Mouse (Mus musculus) midbrain, embryonic 15.5 days (tissue): ENCODE data around the gene Tbx3. TPM values are rescaled to one million over a fixed set of nuclear protein-coding genes. Genes with fewer than 3 reads are reported as not detected.

Experiments
- ATAC-seq: fragments of 200-750 bp; cut with Nextera tagmentation; replicated peaks from 2 replicates; pipeline ENCODE4 v1.8.0; 2017; ENCODE audit warnings: moderate TSS enrichment
- H3K27ac ChIP-seq: fragments of 300-500 bp; sonication (generic); 2 replicates; pipeline ENCODE4 v1.5.1; 2015; ENCODE audit warnings: mild to moderate bottlenecking, inconsistent platforms
- H3K27me3 ChIP-seq: fragments of 300-500 bp; sonication (generic); replicated peaks from 2 replicates; pipeline ENCODE4 v1.6.1; 2015; ENCODE audit warnings: inconsistent platforms
- H3K36me3 ChIP-seq: fragments of 300-500 bp; sonication (generic); replicated peaks from 2 replicates; pipeline ENCODE4 v1.6.1; 2015; ENCODE audit warnings: inconsistent platforms
- H3K4me1 ChIP-seq: fragments of 300-500 bp; sonication (generic); 2 replicates; pipeline ENCODE4 v1.6.1; 2015; ENCODE audit warnings: inconsistent platforms
- H3K4me2 ChIP-seq: fragments of 300-500 bp; sonication (generic); 2 replicates; pipeline ENCODE4 v1.6.1; 2015; ENCODE audit warnings: inconsistent platforms, mild to moderate bottlenecking, moderate library complexity
- H3K4me3 ChIP-seq: fragments of 300-500 bp; sonication (generic); 2 replicates; pipeline ENCODE4 v1.5.1; 2015; ENCODE audit warnings: mild to moderate bottlenecking, inconsistent platforms
- H3K9ac ChIP-seq: fragments of 300-500 bp; sonication (generic); 2 replicates; pipeline ENCODE4 v1.6.1; 2015; ENCODE audit warnings: mild to moderate bottlenecking, inconsistent platforms
- H3K9me3 ChIP-seq: fragments of 300-500 bp; sonication (generic); 2 replicates; pipeline ENCODE4 v1.6.1; 2016; ENCODE audit warnings: inconsistent platforms
- WGBS: fragments of 180-500 bp; shearing (Covaris S2); methylation state at CpG from one replicate; pipeline ENCODE4 v1.1.7; 2015; ENCODE audit warnings: mixed read lengths; 5-methylcytosine and 5-hydroxymethylcytosine counted together
- polyA plus RNA-seq: library from polyadenylated mRNA; unstranded; fragments of >200 nt; fragmentation: Nextera tagmentation; extraction: Ambion mirVana; gene quantifications from 2 replicates; pipeline ENCODE4 v1.2.1, GENCODE M21; 2015

The Tbx3 gene
- polyA plus RNA-seq, 1 experiment from 2014 or later = 4.7 TPM

DNA sequence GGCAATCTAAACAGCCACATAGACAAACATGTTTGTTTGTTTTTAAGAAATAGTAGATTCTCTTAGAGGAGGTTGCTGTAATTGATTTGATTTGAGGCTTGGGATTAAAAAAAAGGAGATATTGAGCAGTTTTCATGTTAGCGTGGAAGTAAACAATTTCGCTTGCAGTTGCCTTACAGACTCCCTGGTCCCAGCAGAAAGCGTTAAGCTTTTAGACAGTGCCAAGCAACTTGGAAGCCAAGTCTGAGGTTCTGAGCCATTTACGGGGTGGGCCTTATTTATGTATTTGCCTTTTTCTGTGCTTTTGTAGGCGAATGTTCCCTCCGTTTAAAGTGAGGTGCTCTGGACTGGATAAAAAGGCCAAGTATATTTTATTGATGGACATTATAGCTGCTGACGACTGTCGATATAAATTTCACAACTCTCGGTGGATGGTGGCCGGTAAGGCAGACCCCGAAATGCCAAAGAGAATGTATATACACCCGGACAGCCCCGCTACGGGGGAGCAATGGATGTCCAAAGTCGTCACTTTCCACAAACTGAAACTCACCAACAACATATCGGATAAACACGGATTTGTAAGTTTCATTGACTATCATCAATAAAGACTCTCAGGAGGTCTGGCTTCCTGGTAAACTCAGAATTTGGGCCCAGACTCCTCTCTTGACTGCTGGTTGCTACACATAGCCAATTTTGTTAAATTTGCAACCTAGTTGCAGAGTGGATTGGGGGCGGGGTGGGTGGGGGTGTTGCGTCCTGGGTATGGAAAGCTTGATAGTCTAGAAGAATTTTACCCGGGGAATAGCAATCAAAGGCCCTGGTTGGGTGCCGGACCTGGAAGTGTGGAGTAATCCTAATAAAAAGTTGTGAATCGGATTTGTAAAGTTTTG is 3.5 kb downstream of the Tbx3 start:
- H3K27me3 ChIP-seq = peaks cover 78% of the 10 kb centered on the region
- 4% methylated on average over 22 of the region's 22 CpGs for WGBS
- peaks cover 15% of the 10 kb centered on the region for H3K4me1 ChIP-seq
- H3K9me3 ChIP-seq = no peaks in the 10 kb centered on the region
- ATAC-seq = no peak
- no peak overlapping the region for H3K27ac ChIP-seq
- H3K4me2 ChIP-seq = no peak overlapping the region
- H3K9ac ChIP-seq = no peak overlapping the region
- no peaks in the 10 kb centered on the region for H3K36me3 ChIP-seq
- no peak overlapping the region for H3K4me3 ChIP-seq

- WGBS = 8% methylated on average over 12 of the region's 12 CpGs
- no peak for ATAC-seq
Observed at GRCm38 (mm10) chr5:119674606-119675330, 4.3 kb downstream of the Tbx3 start.

DNA sequence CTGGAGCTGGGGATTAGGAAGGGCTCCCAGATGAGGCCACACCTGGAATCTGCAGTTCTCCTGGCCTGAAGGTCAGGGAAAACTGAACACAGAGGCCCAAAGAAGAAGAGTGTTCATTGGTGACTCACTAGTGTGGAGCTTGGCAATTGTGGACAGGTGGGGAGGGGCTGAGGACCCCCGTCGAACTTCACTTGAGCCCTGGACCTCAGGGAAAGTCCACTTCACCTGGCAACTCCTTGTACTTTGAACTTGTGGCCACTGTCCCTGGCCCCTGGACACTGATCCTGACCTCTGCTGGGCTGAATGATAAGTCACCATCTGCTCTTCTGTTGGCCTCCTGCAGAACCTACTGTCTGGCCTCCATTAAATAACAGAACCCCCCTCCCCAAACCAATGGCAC is 5.8 kb downstream of the Tbx3 start:
- ATAC-seq = no peak
- H3K4me1 ChIP-seq = 0 out of 2 replicates have a peak, but pooled peaks cover 4% of the 10 kb centered on the region
- 8% methylated on average over 2 of the region's 2 CpGs for WGBS
- no peak overlapping the region for H3K9ac ChIP-seq
- no peaks in the 10 kb centered on the region for H3K9me3 ChIP-seq
- no peak overlapping the region for H3K27ac ChIP-seq
- peaks cover 91% of the 10 kb centered on the region for H3K27me3 ChIP-seq
- H3K4me3 ChIP-seq = no peak overlapping the region
- no peak overlapping the region for H3K4me2 ChIP-seq
- no peaks in the 10 kb centered on the region for H3K36me3 ChIP-seq

More at GRCm38 (mm10) chr5:119674606-119675330, 4.3 kb downstream of the Tbx3 start:
- H3K27me3 ChIP-seq = peaks cover 76% of the 10 kb centered on the region
- no peak overlapping the region for H3K4me3 ChIP-seq
- no peak overlapping the region for H3K9ac ChIP-seq
- no peak overlapping the region for H3K27ac ChIP-seq
- peaks cover 12% of the 10 kb centered on the region for H3K4me1 ChIP-seq
- no peaks in the 10 kb centered on the region for H3K9me3 ChIP-seq
- H3K36me3 ChIP-seq = no peaks in the 10 kb centered on the region
- H3K4me2 ChIP-seq = no peak overlapping the region

- Histone ChIP-seq H3K4me1 (0 out of 2 replicates have a peak, but pooled peaks cover 4% of the 10 kb centered on the region), H3K27me3 (peaks cover 95% of the 10 kb centered on the region), H3K9ac (no peak overlapping the region), H3K9me3 (no peaks in the 10 kb centered on the region), H3K4me3 (no peak overlapping the region), H3K27ac (no peak overlapping the region), H3K36me3 (no peaks in the 10 kb centered on the region), H3K4me2 (no peak overlapping the region)
- 11% methylated on average over 5 of the region's 5 CpGs for WGBS
- no peak for ATAC-seq
Observed at GRCm38 (mm10) chr5:119678516-119678915, 8.0 kb downstream of the Tbx3 start.

DNA sequence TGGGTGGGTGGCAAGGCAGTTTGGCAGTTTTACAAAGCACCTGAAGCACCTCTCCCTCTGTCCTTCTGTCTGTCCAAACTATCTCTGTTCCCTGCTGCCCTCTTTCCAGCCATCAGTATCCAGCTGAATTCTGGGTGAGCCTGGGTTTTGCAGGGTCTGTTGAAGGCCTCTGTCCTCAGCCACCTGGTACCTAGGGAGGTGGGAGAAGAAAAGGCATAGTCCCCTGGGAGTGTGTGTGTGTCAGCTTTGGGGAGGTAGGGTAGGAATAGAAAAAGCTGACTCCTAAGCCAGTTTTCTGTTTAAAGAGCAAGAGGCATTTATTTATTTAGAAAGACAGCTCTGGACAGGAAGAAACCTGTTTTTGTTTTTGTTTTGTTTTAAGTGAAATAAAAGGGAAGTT is 8.6 kb downstream of the Tbx3 start:
- no peak overlapping the region for H3K9ac ChIP-seq
- ATAC-seq = no peak

DNA sequence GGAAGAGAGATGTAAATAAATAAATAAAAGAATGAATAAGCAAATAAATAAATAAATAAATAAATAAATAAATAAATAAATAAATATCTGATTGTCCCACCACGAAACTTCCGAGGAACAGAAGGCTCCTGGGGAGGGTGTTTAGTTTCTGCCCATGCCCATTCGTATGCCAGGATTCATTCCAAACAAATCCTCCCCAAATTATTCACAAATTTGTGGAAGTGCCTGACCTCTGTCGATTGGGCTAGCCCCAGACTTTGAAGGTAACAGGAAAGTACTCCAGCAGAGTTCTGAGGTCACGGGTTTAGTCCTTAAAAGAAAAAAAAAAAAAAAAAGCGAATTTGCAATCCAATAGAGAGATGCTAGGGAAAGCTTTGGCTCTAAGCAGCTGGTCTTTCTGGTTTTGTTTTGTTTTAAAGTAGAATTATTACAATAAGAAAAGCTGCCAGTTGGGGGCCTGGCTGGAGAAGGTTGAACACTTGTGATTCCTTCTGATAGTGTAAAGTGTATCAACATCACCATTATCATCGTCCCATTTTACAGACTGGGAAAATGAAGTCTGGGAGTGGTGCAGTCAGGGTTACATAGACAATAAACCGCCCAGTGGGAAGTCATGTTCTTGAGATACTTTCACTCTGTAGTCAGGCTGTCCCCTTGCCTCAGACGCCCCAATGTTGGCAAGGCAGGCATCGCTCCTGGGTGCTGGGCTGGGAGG is 9.3 kb downstream of the Tbx3 start:
- no peak overlapping the region for H3K4me2 ChIP-seq
- H3K4me3 ChIP-seq = no peak overlapping the region
- H3K27me3 ChIP-seq = peaks cover 93% of the 10 kb centered on the region
- no peak overlapping the region for H3K9ac ChIP-seq
- no peak overlapping the region for H3K27ac ChIP-seq
- no peaks in the 10 kb centered on the region for H3K36me3 ChIP-seq
- 9% methylated on average over 10 of the region's 10 CpGs for WGBS
- H3K9me3 ChIP-seq = no peaks in the 10 kb centered on the region
- H3K4me1 ChIP-seq = 0 out of 2 replicates have a peak, but pooled peaks cover 4% of the 10 kb centered on the region
- ATAC-seq = no peak

More for the DNA sequence above, 8.6 kb downstream of the Tbx3 start:
- no peak overlapping the region for H3K27ac ChIP-seq
- peaks cover 95% of the 10 kb centered on the region for H3K27me3 ChIP-seq
- no peaks in the 10 kb centered on the region for H3K36me3 ChIP-seq
- H3K4me3 ChIP-seq = no peak overlapping the region
- H3K4me1 ChIP-seq = 0 out of 2 replicates have a peak, but pooled peaks cover 4% of the 10 kb centered on the region
- no peak overlapping the region for H3K4me2 ChIP-seq
- H3K9me3 ChIP-seq = no peaks in the 10 kb centered on the region

DNA sequence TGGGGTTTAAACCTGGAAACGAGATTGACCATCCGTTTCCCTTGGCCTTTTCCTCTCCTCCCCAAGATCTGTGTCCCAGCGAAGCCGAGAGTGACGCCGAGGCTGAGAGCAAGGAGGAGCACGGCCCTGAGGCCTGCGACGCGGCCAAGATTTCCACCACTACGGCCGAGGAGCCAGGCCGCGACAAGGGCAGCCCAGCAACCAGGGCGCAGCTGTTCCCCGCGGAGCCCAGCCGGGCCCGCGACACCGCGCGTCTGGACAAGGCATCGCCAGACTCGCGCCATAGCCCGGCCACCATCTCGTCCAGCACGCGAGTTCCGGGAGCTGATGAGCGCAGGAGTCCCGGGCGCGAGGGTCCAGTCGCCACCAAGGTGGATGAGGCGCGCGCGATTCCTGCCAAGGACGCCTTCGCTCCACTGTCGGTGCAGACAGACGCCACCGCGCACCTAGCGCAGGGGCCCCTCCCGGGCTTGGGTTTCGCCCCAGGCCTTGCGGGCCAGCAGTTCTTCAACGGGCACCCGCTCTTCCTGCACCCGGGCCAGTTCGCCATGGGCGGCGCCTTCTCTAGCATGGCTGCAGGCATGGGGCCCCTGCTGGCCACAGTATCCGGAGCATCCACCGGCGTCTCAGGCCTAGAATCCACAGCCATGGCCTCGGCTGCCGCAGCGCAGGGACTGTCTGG is 10.0 kb downstream of the Tbx3 start:
- Histone ChIP-seq H3K36me3 (no peaks in the 10 kb centered on the region), H3K9me3 (no peaks in the 10 kb centered on the region), H3K27ac (no peak overlapping the region), H3K4me1 (0 out of 2 replicates have a peak, but pooled peaks cover 4% of the 10 kb centered on the region), H3K9ac (no peak overlapping the region), H3K27me3 (peaks cover 93% of the 10 kb centered on the region), H3K4me3 (no peak overlapping the region), H3K4me2 (no peak overlapping the region)
- ATAC-seq = no peak
- 2% methylated on average over 62 of the region's 62 CpGs for WGBS

DNA sequence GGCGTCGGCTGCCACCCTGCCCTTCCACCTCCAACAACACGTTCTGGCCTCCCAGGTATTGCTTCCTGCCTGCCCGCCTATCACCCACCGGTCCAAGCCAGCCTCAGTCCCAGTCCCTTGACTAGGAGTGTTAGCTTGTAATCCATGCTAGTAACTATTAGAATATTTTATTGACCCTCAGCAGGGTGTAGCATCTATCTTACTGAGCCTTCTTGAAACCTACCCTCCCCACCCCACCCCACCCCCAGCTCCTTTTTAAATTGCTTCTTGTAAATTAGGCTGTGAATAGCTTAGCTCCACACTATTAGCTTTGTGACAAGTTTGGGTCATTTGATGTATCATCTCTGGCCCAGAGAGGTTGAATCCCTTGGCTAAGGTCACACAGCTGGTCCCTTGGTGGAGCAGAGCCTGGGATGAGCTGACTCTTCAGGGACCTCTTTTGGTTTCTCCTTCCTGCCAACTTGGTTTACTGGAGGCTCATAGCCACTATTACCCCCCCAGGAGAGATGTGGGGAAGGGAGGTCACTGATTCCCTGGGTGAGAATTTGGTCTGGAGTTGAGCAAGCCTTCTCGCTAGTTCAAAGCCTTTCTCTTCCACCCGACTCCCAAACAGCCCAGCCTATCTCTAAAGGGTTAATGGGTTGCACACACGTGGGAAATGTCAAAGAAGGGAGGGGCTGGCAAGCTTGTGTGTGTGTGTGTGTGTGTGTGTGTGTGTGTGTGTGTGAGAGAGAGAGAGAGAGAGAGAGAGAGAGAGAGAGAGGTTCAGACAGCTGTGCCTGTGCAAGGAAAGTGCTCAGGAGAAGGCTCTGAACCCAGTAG is 10.8 kb downstream of the Tbx3 start:
- ATAC-seq = no peak
- no peak overlapping the region for H3K27ac ChIP-seq
- H3K36me3 ChIP-seq = no peaks in the 10 kb centered on the region
- H3K9ac ChIP-seq = no peak overlapping the region
- 0 out of 2 replicates have a peak, but pooled peaks cover 6% of the 10 kb centered on the region for H3K4me1 ChIP-seq
- H3K4me3 ChIP-seq = no peak overlapping the region
- H3K4me2 ChIP-seq = no peak overlapping the region
- peaks cover 93% of the 10 kb centered on the region for H3K27me3 ChIP-seq
- H3K9me3 ChIP-seq = no peaks in the 10 kb centered on the region
- 5% methylated on average over 8 of the region's 8 CpGs for WGBS

- Histone ChIP-seq H3K9me3 (no peaks in the 10 kb centered on the region), H3K27me3 (peaks cover 94% of the 10 kb centered on the region), H3K36me3 (no peaks in the 10 kb centered on the region), H3K4me2 (no peak overlapping the region), H3K4me1 (0 out of 2 replicates have a peak, but pooled peaks cover 7% of the 10 kb centered on the region), H3K9ac (no peak overlapping the region), H3K27ac (no peak overlapping the region), H3K4me3 (no peak overlapping the region)
- 8% methylated on average over 4 of the region's 4 CpGs for WGBS
- no peak for ATAC-seq
Observed at GRCm38 (mm10) chr5:119681833-119682210, 11.4 kb downstream of the Tbx3 start.

GRCm38 (mm10) chr5:119682646-119683515 is 12.4 kb downstream of the Tbx3 start:
- Histone ChIP-seq H3K27me3 (peaks cover 94% of the 10 kb centered on the region), H3K27ac (no peak overlapping the region), H3K9me3 (no peaks in the 10 kb centered on the region), H3K4me2 (no peak overlapping the region), H3K4me1 (0 out of 2 replicates have a peak, but pooled peaks cover 7% of the 10 kb centered on the region), H3K4me3 (no peak overlapping the region), H3K9ac (no peak overlapping the region), H3K36me3 (no peaks in the 10 kb centered on the region)
- ATAC-seq = no peak
- 2% methylated on average over 40 of the region's 40 CpGs for WGBS
